Mouse (Mus musculus) kidney, adult 2 months (tissue): ENCODE measurements at regions not wholly inside any gene's neighbourhood (a gene's known extent, or its start where the extent isn't known, plus 50 kb on each side); places are given as distances from the start of the nearest gene placed in this dataset.

Source experiments
- CTCF ChIP-seq: fragments of 200-500 bp; conservative IDR thresholded peaks from 2 replicates; pipeline ENCODE4 v1.5.1; 2011; ENCODE audit warnings: low read depth, mild to moderate bottlenecking, control low read depth, low read length, moderate library complexity, mixed read lengths; ENCODE audit not compliant: insufficient read depth, insufficient read length
- POLR2A ChIP-seq: fragments of 200-500 bp; IDR thresholded peaks from one replicate; pipeline ENCODE4 v1.6.1; 2011; ENCODE audit warnings: low read depth, low read length, control low read depth

DNA sequence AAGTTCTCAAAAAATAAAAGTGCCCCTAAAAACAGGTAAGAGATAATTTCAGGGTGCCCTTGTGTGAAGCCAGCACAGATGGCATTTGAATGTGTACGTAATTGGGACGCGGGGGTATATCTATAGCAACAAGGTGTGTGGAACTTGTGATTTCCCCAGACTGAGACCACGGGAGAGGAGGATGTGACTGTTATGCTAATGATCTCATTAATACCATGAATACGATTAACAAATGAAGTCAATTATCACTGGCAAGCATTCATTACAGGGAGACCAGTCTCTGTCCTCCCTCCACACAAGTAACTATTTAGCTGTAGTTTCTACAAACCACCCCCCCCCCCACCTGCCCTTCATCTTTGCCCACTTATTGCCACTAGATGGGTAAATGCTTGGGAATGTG lies 112.9 kb downstream of the Atp23 start:
- no peak for TF ChIP-seq CTCF
- TF ChIP-seq POLR2A: no peak
